Mouse (Mus musculus) intestine, embryonic 16.5 days (tissue): ENCODE results near the gene Grm4. TPM values are rescaled to one million over a fixed set of nuclear protein-coding genes. Genes with fewer than 3 reads are reported as not detected.

Experiments
- ATAC-seq: fragments of 200-750 bp; cut with Nextera tagmentation; 2 replicates; pipeline ENCODE4 v1.8.0; 2017; ENCODE audit warnings: moderate TSS enrichment, moderate library complexity
- H3K27ac ChIP-seq: fragments of 300-500 bp; sonication (generic); 2 replicates; pipeline ENCODE4 v1.5.1; 2014; ENCODE audit warnings: mild to moderate bottlenecking, low read length
- H3K27me3 ChIP-seq: fragments of 300-500 bp; sonication (generic); replicated peaks from 2 replicates; pipeline ENCODE4 v1.6.1; 2014; ENCODE audit warnings: low read length, control low read depth, mixed read lengths; ENCODE audit not compliant: control insufficient read depth, insufficient read depth
- H3K36me3 ChIP-seq: fragments of 300-500 bp; sonication (generic); 2 replicates; pipeline ENCODE4 v1.6.1; 2014; ENCODE audit warnings: low read length, control low read depth; ENCODE audit not compliant: control insufficient read depth, insufficient read depth
- H3K4me1 ChIP-seq: fragments of 300-500 bp; sonication (generic); 2 replicates; pipeline ENCODE4 v1.6.1; 2014; ENCODE audit warnings: low read length, control low read depth, mixed read lengths; ENCODE audit not compliant: control insufficient read depth, insufficient read depth
- H3K4me2 ChIP-seq: fragments of 300-500 bp; sonication (generic); 2 replicates; pipeline ENCODE4 v1.6.1; 2014; ENCODE audit warnings: low read depth, low read length, control low read depth
- H3K4me3 ChIP-seq: fragments of 300-500 bp; sonication (generic); 2 replicates; pipeline ENCODE4 v1.5.1; 2014; ENCODE audit warnings: mild to moderate bottlenecking, low read length
- H3K9ac ChIP-seq: fragments of 300-500 bp; sonication (generic); 2 replicates; pipeline ENCODE4 v1.6.1; 2014; ENCODE audit warnings: low read depth, low read length
- H3K9me3 ChIP-seq: fragments of 300-500 bp; sonication (generic); 2 replicates; pipeline ENCODE4 v1.6.1; 2016; ENCODE audit warnings: low read length, control low read depth; ENCODE audit not compliant: control insufficient read depth
- WGBS: fragments of 180-500 bp; shearing (Covaris S2); extraction: QIAGEN DNeasy Blood & Tissue Kit; methylation state at CpG from one replicate; pipeline ENCODE4 v1.1.7; 2014; 5-methylcytosine and 5-hydroxymethylcytosine counted together
- polyA plus RNA-seq: library from polyadenylated mRNA; unstranded; fragments of >200 nt; fragmentation: Nextera tagmentation; extraction: Ambion mirVana; gene quantifications from 2 replicates; pipeline ENCODE4 v1.2.1, GENCODE M21; 2015

Grm4 gene
- polyA plus RNA-seq, 1 experiment from 2014 or later = 0.40 TPM

GRCm38 (mm10) chr17:27508513-27508912 is 12.7 kb downstream of the Grm4 start:
- Histone ChIP-seq H3K27ac (no peak overlapping the region), H3K27me3 (peaks cover 61% of the 10 kb centered on the region)
- 71% methylated on average over 5 of the region's 5 CpGs for WGBS

GRCm38 (mm10) chr17:27508002-27508401 is 13.2 kb downstream of the Grm4 start:
- Histone ChIP-seq H3K4me3 (no peak overlapping the region), H3K36me3 (no peaks in the 10 kb centered on the region), H3K4me2 (no peak overlapping the region), H3K9me3 (no peaks in the 10 kb centered on the region), H3K4me1 (peaks cover 10% of the 10 kb centered on the region), H3K9ac (no peak overlapping the region), H3K27ac (no peak overlapping the region), H3K27me3 (peaks cover 59% of the 10 kb centered on the region)
- ATAC-seq = no peak
- WGBS = 71% methylated on average over 12 of the region's 12 CpGs

More at GRCm38 (mm10) chr17:27508513-27508912, 12.7 kb downstream of the Grm4 start:
- Histone ChIP-seq H3K4me3 (no peak overlapping the region), H3K4me2 (no peak overlapping the region), H3K9me3 (no peaks in the 10 kb centered on the region), H3K9ac (no peak overlapping the region), H3K4me1 (peaks cover 11% of the 10 kb centered on the region), H3K36me3 (no peaks in the 10 kb centered on the region)
- no peak for ATAC-seq

- H3K9ac ChIP-seq = no peak overlapping the region
- no peaks in the 10 kb centered on the region for H3K36me3 ChIP-seq
- ATAC-seq = no peak
- H3K4me2 ChIP-seq = no peak overlapping the region
- WGBS = 83% methylated on average over 7 of the region's 7 CpGs
- H3K4me1 ChIP-seq = peaks cover 8% of the 10 kb centered on the region
- H3K27me3 ChIP-seq = peaks cover 59% of the 10 kb centered on the region
- H3K9me3 ChIP-seq = no peaks in the 10 kb centered on the region
- H3K4me3 ChIP-seq = no peak overlapping the region
- H3K27ac ChIP-seq = no peak overlapping the region
Measured at GRCm38 (mm10) chr17:27507591-27507945, 13.6 kb downstream of the Grm4 start.

- H3K36me3 ChIP-seq = no peaks in the 10 kb centered on the region
- H3K4me2 ChIP-seq = no peak overlapping the region
- no peak overlapping the region for H3K4me3 ChIP-seq
- H3K9ac ChIP-seq = no peak overlapping the region
- WGBS = 81% methylated on average over 7 of the region's 7 CpGs
- no peak for ATAC-seq
- H3K27me3 ChIP-seq = peaks cover 57% of the 10 kb centered on the region
- H3K27ac ChIP-seq = no peak overlapping the region
- H3K9me3 ChIP-seq = no peaks in the 10 kb centered on the region
- peaks cover 3% of the 10 kb centered on the region for H3K4me1 ChIP-seq
Measured at GRCm38 (mm10) chr17:27506871-27507590, 14.2 kb downstream of the Grm4 start.

- no peak overlapping the region for H3K4me2 ChIP-seq
- no peak overlapping the region for H3K4me3 ChIP-seq
- peaks cover 51% of the 10 kb centered on the region for H3K27me3 ChIP-seq
- no peaks in the 10 kb centered on the region for H3K36me3 ChIP-seq
- 40% methylated on average over 11 of the region's 11 CpGs for WGBS
- no peaks in the 10 kb centered on the region for H3K4me1 ChIP-seq
- no peaks in the 10 kb centered on the region for H3K9me3 ChIP-seq
- H3K9ac ChIP-seq = no peak overlapping the region
- no peak overlapping the region for H3K27ac ChIP-seq
- no peak for ATAC-seq
Measured at GRCm38 (mm10) chr17:27506362-27506761, 14.8 kb downstream of the Grm4 start.

- H3K4me2 ChIP-seq = no peak overlapping the region
- no peak overlapping the region for H3K9ac ChIP-seq
- H3K27me3 ChIP-seq = peaks cover 44% of the 10 kb centered on the region
- no peaks in the 10 kb centered on the region for H3K9me3 ChIP-seq
- no peak overlapping the region for H3K27ac ChIP-seq
- no peaks in the 10 kb centered on the region for H3K4me1 ChIP-seq
- peak; percentile 40; the same call in 1 of the 2 replicates for ATAC-seq
- 37% methylated on average over 10 of the region's 10 CpGs for WGBS
- no peak overlapping the region for H3K4me3 ChIP-seq
- H3K36me3 ChIP-seq = no peaks in the 10 kb centered on the region
Measured at GRCm38 (mm10) chr17:27505221-27505881, 15.9 kb downstream of the Grm4 start.

- Histone ChIP-seq H3K27me3 (peaks cover 31% of the 10 kb centered on the region), H3K4me1 (no peaks in the 10 kb centered on the region)
Measured at GRCm38 (mm10) chr17:27503869-27504268, 17.3 kb downstream of the Grm4 start.

GRCm38 (mm10) chr17:27502736-27503445 is 18.3 kb downstream of the Grm4 start:
- no peak overlapping the region for H3K9ac ChIP-seq
- H3K4me1 ChIP-seq = no peaks in the 10 kb centered on the region
- H3K27ac ChIP-seq = no peak overlapping the region
- no peaks in the 10 kb centered on the region for H3K36me3 ChIP-seq
- H3K4me2 ChIP-seq = no peak overlapping the region
- ATAC-seq = no peak
- peaks cover 22% of the 10 kb centered on the region for H3K27me3 ChIP-seq
- H3K4me3 ChIP-seq = no peak overlapping the region
- no peaks in the 10 kb centered on the region for H3K9me3 ChIP-seq
- WGBS = 57% methylated on average over 31 of the region's 31 CpGs

More at GRCm38 (mm10) chr17:27503869-27504268, 17.3 kb downstream of the Grm4 start:
- ATAC-seq = no peak
- Histone ChIP-seq H3K9ac (no peak overlapping the region), H3K4me2 (no peak overlapping the region), H3K36me3 (no peaks in the 10 kb centered on the region), H3K27ac (no peak overlapping the region), H3K9me3 (no peaks in the 10 kb centered on the region), H3K4me3 (no peak overlapping the region)
- WGBS = 44% methylated on average over 7 of the region's 7 CpGs

- Histone ChIP-seq H3K9ac (no peak overlapping the region), H3K36me3 (no peaks in the 10 kb centered on the region), H3K4me3 (no peak overlapping the region), H3K4me1 (no peaks in the 10 kb centered on the region), H3K27me3 (peaks cover 19% of the 10 kb centered on the region), H3K9me3 (no peaks in the 10 kb centered on the region), H3K27ac (no peak overlapping the region), H3K4me2 (no peak overlapping the region)
- ATAC-seq = no peak
- 32% methylated on average over 14 of the region's 14 CpGs for WGBS
Measured at GRCm38 (mm10) chr17:27502288-27502687, 18.9 kb downstream of the Grm4 start.
